Mouse (Mus musculus) MEL (cell line): ENCODE measurements around the gene Tpst2.

Experiments used
- CHD1 ChIP-seq: IDR thresholded peaks from 2 replicates; pipeline ENCODE4 v1.6.1; 2012; ENCODE audit warnings: low read depth, mild to moderate bottlenecking, inconsistent platforms, low read length, improper control_type of control experiment
- CTCF ChIP-seq, 3 experiments: IDR thresholded peaks in 2 of 3; conservative IDR thresholded peaks in 1 of 3; 2 replicates each; pipeline ENCODE4 v1.5.1; 2011 to 2012; ENCODE audit warnings: low read length in 3 of 3, low read depth in 2 of 3, mild to moderate bottlenecking in 2 of 3, improper control_type of control experiment in 1 of 3, inconsistent platforms in 1 of 3, mixed read lengths in 1 of 3, moderate library complexity in 1 of 3; ENCODE audit not compliant: control insufficient read depth in 1 of 3, insufficient read depth in 1 of 3, poor library complexity in 1 of 3, severe bottlenecking in 1 of 3
- EP300 ChIP-seq, 2 experiments: IDR thresholded peaks; 2 replicates each; pipeline ENCODE4 v1.6.1; 2011; ENCODE audit warnings: improper control_type of control experiment in 2 of 2, low read length in 2 of 2, low read depth in 1 of 2, mild to moderate bottlenecking in 1 of 2
- NRF1 ChIP-seq: IDR thresholded peaks from 2 replicates; pipeline ENCODE4 v1.6.1; 2014; ENCODE audit warnings: low read depth, mild to moderate bottlenecking, inconsistent platforms, low read length, improper control_type of control experiment, moderate library complexity; ENCODE audit not compliant: poor library complexity, insufficient read depth, severe bottlenecking
- POLR2A ChIP-seq, 2 experiments: IDR thresholded peaks; 2 replicates each; pipeline ENCODE4 v1.6.1; 2011 to 2012; ENCODE audit warnings: low read length in 2 of 2, mild to moderate bottlenecking in 2 of 2, control low read depth in 1 of 2, improper control_type of control experiment in 1 of 2, low read depth in 1 of 2, moderate library complexity in 1 of 2; ENCODE audit not compliant: control insufficient read depth in 1 of 2, insufficient read depth in 1 of 2, poor library complexity in 1 of 2
- RCOR1 ChIP-seq: IDR thresholded peaks from 2 replicates; pipeline ENCODE4 v1.6.1; 2012; ENCODE audit warnings: low read depth, mild to moderate bottlenecking, inconsistent platforms, low read length, improper control_type of control experiment
- ZNF384 ChIP-seq: IDR thresholded peaks from 2 replicates; pipeline ENCODE4 v1.6.1; 2012; ENCODE audit warnings: low read depth, mild to moderate bottlenecking, inconsistent platforms, low read length, improper control_type of control experiment

GRCm38 (mm10) chr5:112316468-112316867 lies 40.0 kb downstream of the Tpst2 start:
- TF ChIP-seq NRF1 (no peak), POLR2A (IDR thresholded peaks at IDR 0.05; ENCODE audit: control insufficient read depth in 1 of 2, insufficient read depth in 1 of 2, low read depth in 1 of 2, low read length in 2 of 2, poor library complexity in 1 of 2) (no peak), ZNF384 (no peak), CHD1 (no peak), RCOR1 (no peak), CTCF (IDR thresholded peaks at IDR 0.05 in 2 of 3, conservative IDR thresholded peaks at IDR 0.05 in 1 of 3; ENCODE audit: control insufficient read depth in 1 of 3, insufficient read depth in 1 of 3, low read depth in 2 of 3, low read length in 3 of 3, poor library complexity in 1 of 3, severe bottlenecking in 1 of 3) (no peak), EP300 (IDR thresholded peaks at IDR 0.05; ENCODE audit: low read depth in 1 of 2, low read length in 2 of 2) (no peak)
